Mouse (Mus musculus): ENCODE results near the gene Vezf1. TPM values are rescaled to one million over a fixed set of nuclear protein-coding genes. Genes with fewer than 3 reads are reported as not detected.
"Not testable (repeated sequence)": the region's sequence is repeated elsewhere in the genome, so short reads cannot be mapped to it uniquely, and the experiment has no call there.

Gene Vezf1
- total RNA-seq (2022): 10 to 100 TPM; 25.0 to 26.5 (median 25.7) TPM

DNA sequence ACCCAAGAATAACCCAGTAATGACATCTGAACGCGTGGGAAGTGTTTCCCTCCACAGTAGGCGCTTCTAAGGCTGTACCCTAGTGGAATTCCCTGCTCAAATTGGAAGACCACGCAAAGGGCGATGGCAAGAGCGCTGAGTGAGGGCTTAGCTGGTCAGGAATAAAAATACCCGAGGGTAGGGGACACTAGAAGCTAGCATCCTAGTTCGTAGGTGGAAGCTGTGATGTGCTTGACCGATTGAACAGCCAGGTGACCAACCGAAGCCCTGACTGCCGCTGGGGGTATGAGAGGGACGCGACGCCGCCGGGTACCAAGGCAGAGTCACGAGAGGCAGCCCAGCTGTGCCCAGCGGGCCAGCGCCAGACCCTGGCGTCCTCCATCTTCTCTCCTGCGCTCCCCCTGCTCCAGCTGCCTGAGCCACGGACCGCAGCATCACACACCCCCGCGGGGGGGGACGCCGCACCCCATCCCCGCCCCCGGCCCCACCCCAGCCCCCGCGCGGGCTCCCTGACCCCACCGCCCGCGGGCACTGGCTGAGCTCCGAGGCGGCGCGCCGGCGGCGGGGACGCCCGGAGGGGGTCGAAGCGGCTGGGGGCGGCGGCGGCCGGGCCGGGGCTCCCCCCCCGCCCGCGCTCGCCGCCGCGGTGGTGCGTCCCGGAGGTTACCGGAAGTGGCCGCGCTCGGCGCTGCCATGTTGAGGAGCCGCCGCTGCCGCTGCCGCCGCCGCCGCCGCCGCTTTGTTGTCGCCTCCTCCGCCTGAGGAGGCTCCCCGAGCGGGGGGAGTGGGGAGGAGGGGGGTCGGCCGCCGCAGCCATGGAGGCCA lies at the start of gene Vezf1:
Gene Vezf1, plus strand, starts transcription at position 694 of the 825 bp plus-strand sequence.
- peak; percentile 47 to 58 for DNase-seq (ENCODE audit: low spot score in 2 of 2)

GRCm38 (mm10) chr11:88023933-88024332 lies 44.1 kb upstream of the Vezf1 start:
- DNase-seq (ENCODE audit: low spot score in 2 of 2): no peak

DNA sequence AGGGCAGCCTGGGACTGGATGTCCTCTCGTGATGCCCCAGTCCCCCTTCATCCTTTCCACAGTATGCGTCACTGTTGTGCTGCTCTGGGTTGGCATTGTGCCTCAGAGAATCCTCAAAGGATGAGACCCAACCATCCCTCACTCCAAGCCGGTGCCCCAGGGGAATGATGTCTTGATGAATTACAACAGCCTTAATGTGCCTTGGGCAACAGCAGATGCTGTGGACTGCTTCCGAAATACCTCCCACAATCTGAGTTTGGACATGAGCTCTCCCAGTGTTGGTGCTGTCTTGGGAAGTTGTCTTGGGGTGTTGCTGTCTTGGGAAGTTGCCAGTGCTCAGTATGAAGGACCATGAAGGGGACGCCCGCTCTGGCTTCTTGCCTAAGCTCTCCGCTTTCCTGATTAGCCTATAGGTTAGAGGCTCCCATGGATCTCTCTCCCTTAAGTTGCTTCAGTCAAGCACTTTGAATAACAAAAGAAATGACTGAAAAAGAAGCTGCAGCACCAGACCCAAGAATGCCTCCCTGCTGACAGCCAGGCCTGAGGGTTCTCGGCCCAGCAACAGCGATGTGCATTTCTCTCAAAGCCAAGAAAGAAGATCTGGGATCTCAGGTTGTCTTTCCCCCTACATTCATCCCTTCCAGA lies 40.6 kb upstream of the Vezf1 start:
- DNase-seq (ENCODE audit: low spot score in 2 of 2): no peak

GRCm38 (mm10) chr11:88028193-88028684 lies 39.8 kb upstream of the Vezf1 start:
- peak; percentile 34 to 49 for DNase-seq (ENCODE audit: low spot score in 2 of 2)

- no peak for DNase-seq (ENCODE audit: low spot score in 2 of 2)
Observed at GRCm38 (mm10) chr11:88030219-88030618, 37.9 kb upstream of the Vezf1 start.

DNA sequence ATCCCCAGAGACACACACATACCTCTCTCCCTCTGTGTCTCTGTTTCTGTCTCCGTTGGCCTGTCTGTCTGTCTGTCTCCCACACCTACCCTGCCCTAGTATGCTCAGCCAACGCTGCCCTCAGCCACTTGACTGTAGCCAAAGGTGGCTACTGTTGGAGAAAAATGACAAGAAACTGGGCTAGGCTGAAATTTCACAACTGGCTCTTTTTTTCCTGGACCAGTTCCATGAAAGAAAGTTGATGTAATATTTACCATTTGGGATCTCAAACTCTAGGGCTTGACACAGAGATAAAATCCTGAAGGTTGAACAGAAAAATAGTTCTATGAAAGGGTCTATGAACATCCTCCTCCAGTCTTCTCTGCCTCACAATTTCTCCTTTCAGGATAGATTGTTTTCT lies 37.2 kb upstream of the Vezf1 start:
- DNase-seq (ENCODE audit: low spot score in 2 of 2): no peak

GRCm38 (mm10) chr11:88031753-88032152 lies 36.3 kb upstream of the Vezf1 start:
- DNase-seq (ENCODE audit: low spot score in 2 of 2): no peak

GRCm38 (mm10) chr11:88035970-88036369 lies 32.1 kb upstream of the Vezf1 start:
- no peak for DNase-seq (ENCODE audit: low spot score in 2 of 2)

DNA sequence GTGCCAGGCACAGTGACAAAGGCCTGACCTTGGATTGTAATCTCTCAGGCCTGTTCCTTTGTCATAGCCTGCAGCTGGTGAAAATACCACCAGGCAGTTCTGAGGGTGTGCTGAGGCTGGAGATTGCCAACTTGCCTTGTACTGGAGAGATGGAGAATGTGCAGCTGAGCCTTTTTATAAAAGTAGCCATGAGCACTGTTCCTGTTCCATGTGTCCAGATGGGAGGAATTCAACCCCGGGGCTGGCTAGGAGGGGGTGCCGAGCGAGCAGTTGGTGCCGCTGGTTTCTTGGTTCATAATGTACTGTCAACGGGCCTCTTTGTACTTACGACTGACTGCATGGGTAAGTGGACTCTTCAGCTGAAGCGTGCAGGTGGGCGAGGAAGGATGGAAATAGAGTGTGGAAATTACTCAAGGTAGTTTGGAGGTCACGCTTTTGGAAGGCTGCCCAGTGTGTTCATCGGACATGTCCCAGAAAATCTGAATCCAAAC lies 31.3 kb upstream of the Vezf1 start:
- DNase-seq (ENCODE audit: low spot score in 2 of 2): peak in 1 of 2 experiments; percentile 19

DNA sequence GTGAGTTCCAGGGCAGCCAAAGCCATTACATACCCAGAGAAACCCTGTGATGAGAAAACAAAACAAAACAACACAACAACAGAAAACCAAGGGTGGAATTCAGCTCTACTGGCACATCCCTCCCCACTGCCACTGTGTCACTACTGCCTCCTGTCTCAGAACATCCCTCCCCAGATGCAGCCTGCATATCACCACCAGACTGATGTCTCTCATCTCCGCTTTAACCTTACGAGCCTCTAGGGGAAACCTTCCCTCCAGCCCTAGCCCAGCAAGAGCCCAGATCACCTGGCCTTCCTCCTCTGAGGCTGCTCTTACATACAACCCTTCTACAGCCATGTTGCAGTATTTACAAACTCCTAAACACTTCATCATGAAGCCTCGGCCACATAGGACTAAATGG lies 30.7 kb upstream of the Vezf1 start:
- DNase-seq (ENCODE audit: low spot score in 2 of 2): no peak

DNA sequence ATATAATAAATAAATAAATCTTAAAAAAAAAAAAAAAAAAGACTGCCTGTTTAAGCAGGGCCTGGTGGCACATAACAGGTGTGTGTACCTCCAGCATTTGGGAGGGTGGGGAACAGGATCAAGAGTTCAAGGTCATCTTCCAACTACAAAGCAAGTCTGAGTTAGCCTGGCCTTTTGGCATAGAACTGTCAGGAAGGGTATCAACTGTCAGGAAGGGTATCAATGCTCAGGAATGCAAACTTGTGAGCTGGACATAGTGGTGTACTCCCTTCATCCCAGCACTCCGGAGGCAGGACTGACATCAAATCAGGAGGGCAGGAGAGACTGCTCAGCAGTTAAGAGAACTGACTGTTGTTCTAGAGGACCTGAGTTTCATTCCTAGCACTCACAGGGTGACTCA lies 29.0 kb upstream of the Vezf1 start:
- DNase-seq (ENCODE audit: low spot score in 2 of 2): no peak

- DNase-seq (ENCODE audit: low spot score in 2 of 2): no peak
Observed at GRCm38 (mm10) chr11:88044314-88044713, 23.8 kb upstream of the Vezf1 start.

DNA sequence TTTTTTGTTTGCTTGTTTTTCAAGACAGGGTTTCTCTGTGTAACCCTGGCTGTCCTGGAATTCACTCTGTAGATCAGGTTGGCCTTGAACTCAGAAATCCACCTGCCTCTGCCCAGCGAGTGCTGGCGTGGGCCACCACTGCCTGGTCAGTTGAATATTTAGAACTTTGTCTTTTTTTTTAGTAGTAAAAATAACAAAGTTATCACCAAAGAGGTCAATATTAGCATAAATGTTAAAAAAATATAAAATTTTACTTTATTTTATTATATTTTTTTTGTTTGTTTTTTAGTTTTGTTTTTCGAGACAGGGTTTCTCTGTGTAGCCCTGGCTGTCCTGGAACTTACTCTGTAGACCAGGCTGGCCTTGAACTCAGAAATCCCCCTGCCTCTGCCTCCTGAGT lies 22.9 kb upstream of the Vezf1 start:
- DNase-seq (ENCODE audit: low spot score in 2 of 2): not testable (repeated sequence)

DNA sequence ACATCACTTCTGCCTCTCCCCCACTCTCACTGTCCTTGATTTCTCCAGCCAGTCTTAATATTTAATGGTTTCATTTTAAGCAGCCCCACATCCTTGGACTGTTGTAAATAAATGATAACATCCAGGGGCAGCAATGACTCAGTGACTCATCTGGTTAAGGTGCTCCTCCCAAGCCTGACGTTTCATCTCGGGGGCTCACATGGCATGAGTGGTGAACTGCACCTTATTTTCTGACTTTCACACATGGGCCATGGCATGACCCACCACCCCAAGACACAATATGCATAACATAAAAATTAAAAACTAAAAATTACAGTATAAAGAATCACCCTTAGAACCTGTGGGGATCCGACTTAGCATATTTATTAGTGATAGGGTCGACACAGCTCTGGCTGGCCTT lies 22.2 kb upstream of the Vezf1 start:
- no peak for DNase-seq (ENCODE audit: low spot score in 2 of 2)

DNA sequence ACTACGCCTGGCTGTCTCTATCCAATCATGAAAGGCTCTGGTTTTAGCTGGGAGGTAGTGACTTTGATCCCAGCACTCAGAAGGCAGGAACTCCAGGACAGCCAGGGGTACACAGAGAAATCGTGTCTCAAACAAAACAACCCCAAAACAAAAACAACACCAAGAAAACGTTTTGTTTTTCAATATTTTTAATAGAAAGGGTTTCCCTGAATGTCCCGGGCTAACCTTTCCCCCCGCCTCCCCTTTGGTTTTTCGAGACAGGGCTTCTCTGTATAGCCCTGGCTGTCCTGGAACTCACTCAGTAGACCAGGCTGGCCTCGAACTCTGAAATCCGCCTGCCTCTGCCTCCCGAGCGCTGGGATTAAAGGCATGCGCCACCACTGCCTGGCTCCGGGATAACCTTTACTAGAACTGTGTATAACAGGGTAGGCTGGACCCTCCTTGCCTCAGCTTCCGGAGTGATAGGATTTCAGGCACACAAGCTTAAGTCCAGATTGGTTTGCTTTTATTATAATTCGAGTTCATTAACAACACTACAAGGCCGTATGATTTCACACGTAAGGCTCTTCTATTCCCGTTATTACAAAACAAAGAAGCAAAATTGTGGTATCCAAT lies 21.6 kb upstream of the Vezf1 start:
- no peak for DNase-seq (ENCODE audit: low spot score in 2 of 2)

- DNase-seq (ENCODE audit: low spot score in 2 of 2): peak; percentile 94 to 97
Observed at GRCm38 (mm10) chr11:88046944-88047794, 20.9 kb upstream of the Vezf1 start, which contains the start of gene Srsf1. TSS of gene Srsf1 (plus strand) at chr11:88047373.

DNA sequence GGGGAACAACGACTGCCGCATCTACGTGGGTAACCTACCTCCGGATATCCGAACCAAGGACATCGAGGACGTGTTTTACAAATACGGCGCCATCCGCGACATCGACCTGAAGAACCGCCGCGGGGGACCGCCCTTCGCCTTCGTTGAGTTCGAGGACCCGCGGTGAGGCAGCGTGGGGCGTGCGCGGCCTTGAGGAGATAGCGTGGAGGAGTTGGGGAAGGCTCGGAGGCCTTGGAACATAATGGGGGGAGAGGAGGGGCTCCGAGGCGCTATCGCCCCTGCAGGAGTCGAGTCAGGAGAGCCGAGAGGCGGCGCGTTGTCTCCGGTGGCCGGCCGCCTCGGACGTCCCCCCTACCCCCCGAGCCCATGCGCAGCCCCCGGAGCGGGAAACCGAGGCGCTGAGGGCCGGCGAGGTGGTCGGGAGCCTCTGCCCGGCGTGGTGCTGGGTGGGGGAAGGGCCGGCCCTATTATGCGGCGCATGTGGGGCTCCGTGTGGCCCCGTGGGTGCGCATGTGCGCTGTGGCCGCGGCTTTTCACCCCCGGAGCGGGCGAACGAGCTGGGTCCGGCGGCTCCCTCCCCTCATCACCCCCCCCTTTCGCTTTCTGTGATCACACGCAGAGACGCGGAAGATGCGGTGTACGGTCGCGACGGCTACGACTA lies 20.1 kb upstream of the Vezf1 start:
- DNase-seq (ENCODE audit: low spot score in 2 of 2): peak; percentile 48 to 63

GRCm38 (mm10) chr11:88048961-88049670 lies 19.0 kb upstream of the Vezf1 start:
- no peak for DNase-seq (ENCODE audit: low spot score in 2 of 2)

GRCm38 (mm10) chr11:88049732-88050131 lies 18.3 kb upstream of the Vezf1 start:
- no peak for DNase-seq (ENCODE audit: low spot score in 2 of 2)

- no peak for DNase-seq (ENCODE audit: low spot score in 2 of 2)
Observed at GRCm38 (mm10) chr11:88052638-88053037, 15.4 kb upstream of the Vezf1 start.
